Mouse (Mus musculus) bone marrow macrophage, adult 2 months (primary cell): Measurements from ENCODE around the gene Rbm24. TPM values are rescaled to one million over a fixed set of nuclear protein-coding genes. Genes with fewer than 3 reads are reported as not detected.
A peak's percentile ranks its signal among the peaks of the same experiment; 100 is the strongest.

Experiments
- H3K27ac ChIP-seq: 2 replicates; pipeline ENCODE4 v1.5.1; 2012; ENCODE audit warnings: low read depth, low read length; ENCODE audit not compliant: insufficient read depth
- H3K4me1 ChIP-seq: 2 replicates; pipeline ENCODE4 v1.6.1; 2012; ENCODE audit warnings: low read length; ENCODE audit not compliant: control insufficient read depth, insufficient read depth
- H3K4me3 ChIP-seq: 2 replicates; pipeline ENCODE4 v1.5.1; 2012; ENCODE audit warnings: mild to moderate bottlenecking, low read length, moderate library complexity; ENCODE audit not compliant: insufficient read depth
- CTCF ChIP-seq: IDR thresholded peaks from 2 replicates; pipeline ENCODE4 v1.5.1; 2012; ENCODE audit warnings: low read depth, mild to moderate bottlenecking, low read length, moderate library complexity
- POLR2A ChIP-seq: IDR thresholded peaks from 2 replicates; pipeline ENCODE4 v1.6.1; 2012; ENCODE audit warnings: mild to moderate bottlenecking, low read depth, low read length, borderline replicate concordance
- polyA plus RNA-seq: library from polyadenylated mRNA; stranded (reverse); fragments of >200 nt; gene quantifications from 2 replicates; pipeline ENCODE4 v1.2.4, GENCODE M21; 2012; ENCODE audit not compliant: missing spikeins, insufficient read depth, insufficient read length

Rbm24 gene
- polyA plus RNA-seq: not detected in 2 replicates

DNA sequence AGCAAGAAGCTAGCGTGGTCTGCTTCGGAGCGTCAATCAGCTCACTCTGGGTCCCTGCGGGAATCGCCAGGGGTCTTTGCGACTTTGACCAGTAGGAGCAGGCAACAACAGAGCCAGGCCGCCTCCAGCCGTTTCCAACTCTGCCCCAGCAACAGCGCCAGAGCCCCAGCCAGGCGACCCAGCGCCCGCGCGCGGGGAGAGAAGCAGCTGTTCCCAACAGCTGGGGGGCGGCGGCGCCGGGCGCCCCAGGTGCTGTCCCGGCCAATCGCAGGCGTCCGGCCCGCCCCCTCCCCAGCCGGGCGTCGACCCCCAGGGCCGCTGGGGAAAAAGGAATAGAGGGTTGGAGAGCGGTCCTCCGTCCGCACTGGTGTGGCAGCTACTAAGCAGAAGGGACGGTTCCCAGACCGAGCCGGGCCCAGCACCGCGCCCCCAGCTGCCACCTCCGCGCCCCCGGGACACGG lies at the start of gene Rbm24:
Gene Rbm24, plus strand, starts transcription at position 294 of the 461 bp plus-strand sequence.
- TF ChIP-seq POLR2A: no peak
- no peak for TF ChIP-seq CTCF
- H3K27ac ChIP-seq: no peak within 1 kb of the TSS
- H3K4me1 ChIP-seq: no peaks in the 10 kb centered on the region
- peak within 1 kb of the TSS; percentile 17 for H3K4me3 ChIP-seq

DNA sequence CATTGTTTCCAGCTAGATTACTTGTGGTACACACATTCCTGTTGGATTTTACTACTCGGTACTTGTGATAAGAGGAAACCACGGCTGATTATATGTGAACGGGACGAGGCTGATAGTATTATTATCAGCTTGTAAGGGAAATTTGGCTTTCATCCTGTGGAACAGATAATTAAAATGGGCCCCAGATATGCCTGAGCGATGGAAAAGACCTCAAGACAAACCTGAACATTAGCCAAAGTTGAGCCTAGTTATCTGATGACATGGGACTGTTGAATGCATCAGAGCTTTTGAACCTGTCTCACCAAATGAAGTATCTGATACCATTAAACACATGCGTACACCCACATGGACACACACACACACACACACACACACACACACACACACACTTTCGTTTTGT lies 45.4 kb upstream of the Rbm24 start:
- TF ChIP-seq POLR2A: no peak
- TF ChIP-seq CTCF: no peak

GRCm38 (mm10) chr13:46375371-46375770 lies 42.9 kb upstream of the Rbm24 start:
- Histone ChIP-seq H3K27ac (no peak overlapping the region), H3K4me1 (no peaks in the 10 kb centered on the region), H3K4me3 (no peak overlapping the region)
- TF ChIP-seq CTCF (no peak), POLR2A (no peak)

More for the DNA sequence above, 45.4 kb upstream of the Rbm24 start:
- no peaks in the 10 kb centered on the region for H3K4me1 ChIP-seq
- H3K27ac ChIP-seq: no peak overlapping the region
- H3K4me3 ChIP-seq: no peak overlapping the region

DNA sequence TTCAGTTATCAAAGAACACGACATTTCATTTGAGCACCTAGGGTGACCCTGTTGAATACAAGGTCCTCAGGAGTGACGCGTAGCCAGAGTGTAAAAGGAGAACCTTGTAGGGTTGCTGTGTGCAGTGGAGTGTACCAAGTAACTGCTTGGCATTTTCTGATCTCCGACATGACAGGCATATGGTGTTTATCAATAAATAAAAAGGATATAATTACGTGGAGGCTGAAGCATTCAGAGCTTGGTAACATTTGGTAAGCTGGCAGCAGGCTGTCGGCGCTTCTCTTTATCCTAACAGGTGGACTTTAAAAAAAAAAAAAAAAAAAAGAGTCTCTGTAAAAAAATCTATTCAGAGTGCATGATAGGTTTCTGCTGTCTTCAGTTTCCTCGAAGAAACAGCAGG lies 30.8 kb upstream of the Rbm24 start:
- TF ChIP-seq POLR2A (no peak), CTCF (no peak)
- H3K4me3 ChIP-seq: no peak overlapping the region
- H3K27ac ChIP-seq: no peak overlapping the region
- no peaks in the 10 kb centered on the region for H3K4me1 ChIP-seq

DNA sequence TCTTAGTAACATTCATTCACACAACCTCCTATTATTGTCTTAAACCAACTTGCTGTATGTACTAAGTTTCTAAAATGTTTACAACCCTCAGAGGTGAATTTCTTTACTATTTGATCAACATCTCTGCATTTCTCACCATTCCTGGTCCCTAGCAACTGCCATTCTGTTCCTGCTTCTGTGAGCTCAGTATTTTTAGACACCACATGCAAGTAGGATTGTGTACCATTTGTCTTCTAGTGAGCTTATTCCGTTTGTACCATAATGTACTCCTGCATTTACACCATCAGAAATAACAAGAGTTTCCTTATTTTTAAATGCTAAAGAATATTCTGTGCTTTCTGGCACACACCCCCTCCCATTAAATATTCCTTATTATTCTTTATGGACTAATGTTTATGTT lies 26.6 kb upstream of the Rbm24 start:
- TF ChIP-seq CTCF (no peak), POLR2A (no peak)
- no peak overlapping the region for H3K27ac ChIP-seq
- no peak overlapping the region for H3K4me3 ChIP-seq
- no peaks in the 10 kb centered on the region for H3K4me1 ChIP-seq

DNA sequence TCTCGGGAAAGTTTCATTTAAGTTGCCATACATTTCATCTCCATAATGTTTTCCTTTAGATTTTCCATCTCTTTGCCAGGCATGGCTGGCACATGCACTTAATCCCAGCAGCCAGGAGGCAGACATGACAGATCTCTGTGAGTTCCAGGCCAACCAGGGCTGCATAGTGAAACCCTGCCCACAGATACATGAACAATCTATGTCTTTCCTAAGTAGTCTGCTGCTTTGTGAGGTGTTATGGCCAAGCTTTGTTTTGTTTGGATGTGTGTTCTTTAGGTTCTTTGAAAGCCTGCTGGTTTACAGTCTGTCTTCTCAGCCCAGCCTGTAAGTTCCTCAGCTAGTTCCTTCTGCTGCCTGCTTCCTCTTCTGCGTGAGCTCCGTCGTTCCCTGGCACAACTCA lies 25.3 kb upstream of the Rbm24 start:
- no peak overlapping the region for H3K27ac ChIP-seq
- no peaks in the 10 kb centered on the region for H3K4me1 ChIP-seq
- H3K4me3 ChIP-seq: no peak overlapping the region
- no peak for TF ChIP-seq CTCF
- TF ChIP-seq POLR2A: no peak

DNA sequence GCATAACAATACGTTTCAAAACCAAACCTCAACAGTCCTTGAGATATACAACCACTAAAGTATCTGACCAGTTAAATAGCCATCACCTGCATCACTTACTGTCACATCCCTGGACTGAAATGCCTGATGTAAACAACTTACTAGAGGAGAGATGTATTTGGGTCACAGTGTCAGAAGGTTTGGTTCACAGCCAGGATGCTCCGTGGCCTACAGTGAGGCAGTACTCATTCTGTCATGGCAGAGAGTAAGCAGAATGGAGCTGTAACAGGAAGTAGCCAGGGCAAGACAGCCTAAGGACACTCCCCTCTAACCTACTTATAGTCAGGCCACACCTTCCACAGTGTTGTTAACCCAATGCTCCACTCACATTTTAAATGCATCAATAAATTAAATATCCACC lies 24.3 kb upstream of the Rbm24 start:
- Histone ChIP-seq H3K4me3 (no peak overlapping the region), H3K4me1 (no peaks in the 10 kb centered on the region), H3K27ac (no peak overlapping the region)
- TF ChIP-seq CTCF: no peak

DNA sequence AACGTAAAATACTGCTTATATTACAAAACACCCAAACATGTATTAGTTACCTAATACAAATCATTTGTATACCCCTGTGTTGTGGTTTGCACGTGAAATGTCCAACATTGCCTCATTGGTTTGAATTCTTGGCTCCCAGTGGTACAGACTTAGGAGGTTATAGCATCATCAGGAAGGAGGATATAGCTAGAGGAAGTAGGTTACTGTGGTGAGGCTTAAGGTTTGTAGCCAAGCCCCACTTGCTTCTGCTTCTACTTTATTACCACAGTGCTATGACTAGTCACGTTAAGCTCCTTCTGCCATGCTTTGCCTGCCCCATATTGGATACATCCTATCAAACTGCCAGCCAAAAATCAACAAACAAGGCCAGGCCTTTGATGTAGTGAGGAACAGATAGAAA lies 21.0 kb upstream of the Rbm24 start:
- no peak for TF ChIP-seq CTCF
- no peak for TF ChIP-seq POLR2A
- no peak overlapping the region for H3K4me3 ChIP-seq
- H3K27ac ChIP-seq: no peak overlapping the region
- no peaks in the 10 kb centered on the region for H3K4me1 ChIP-seq

DNA sequence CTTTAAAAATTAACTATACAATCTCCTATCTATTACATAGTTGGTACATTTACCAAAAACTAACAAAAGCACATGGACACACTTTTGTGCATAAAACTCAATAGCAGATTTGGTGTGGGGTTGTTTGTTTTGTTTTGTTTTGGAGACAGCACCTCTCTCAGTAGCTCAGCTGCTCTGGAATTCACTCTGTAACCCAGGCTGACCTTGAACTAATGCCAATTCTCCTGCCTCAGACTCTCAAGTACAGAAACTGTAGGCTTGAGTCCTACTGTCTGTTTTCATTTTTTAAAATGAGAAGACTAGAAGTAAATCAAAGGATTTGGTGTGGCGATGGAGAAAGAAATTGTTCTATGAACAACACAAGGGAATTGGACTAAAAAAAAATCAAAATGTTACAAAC lies 11.1 kb upstream of the Rbm24 start:
- H3K4me1 ChIP-seq: no peaks in the 10 kb centered on the region
- no peak overlapping the region for H3K4me3 ChIP-seq
- TF ChIP-seq CTCF: no peak
- no peak for TF ChIP-seq POLR2A
- H3K27ac ChIP-seq: no peak overlapping the region

DNA sequence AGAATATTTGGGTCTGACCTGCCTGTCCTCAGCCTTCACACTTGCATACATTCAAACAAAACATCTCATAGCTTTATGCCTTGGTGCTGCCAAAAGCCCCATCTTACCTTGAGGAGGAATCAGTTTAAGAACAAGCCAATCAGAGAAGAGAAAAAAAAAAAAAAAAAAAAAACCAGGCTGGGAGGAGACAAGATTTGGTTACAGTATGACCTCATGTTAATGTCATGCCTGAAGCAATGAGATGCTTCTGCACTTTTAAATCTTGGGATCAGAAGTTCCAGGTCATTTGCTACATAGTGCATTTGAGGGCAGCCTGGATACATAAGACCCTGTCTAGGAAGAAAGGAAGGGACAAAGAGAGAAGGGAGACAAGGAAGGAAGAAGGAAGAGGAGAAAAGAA lies 6.0 kb upstream of the Rbm24 start:
- H3K4me3 ChIP-seq: no peak overlapping the region
- H3K27ac ChIP-seq: no peak overlapping the region
- TF ChIP-seq CTCF: no peak
- TF ChIP-seq POLR2A: no peak
- no peaks in the 10 kb centered on the region for H3K4me1 ChIP-seq

DNA sequence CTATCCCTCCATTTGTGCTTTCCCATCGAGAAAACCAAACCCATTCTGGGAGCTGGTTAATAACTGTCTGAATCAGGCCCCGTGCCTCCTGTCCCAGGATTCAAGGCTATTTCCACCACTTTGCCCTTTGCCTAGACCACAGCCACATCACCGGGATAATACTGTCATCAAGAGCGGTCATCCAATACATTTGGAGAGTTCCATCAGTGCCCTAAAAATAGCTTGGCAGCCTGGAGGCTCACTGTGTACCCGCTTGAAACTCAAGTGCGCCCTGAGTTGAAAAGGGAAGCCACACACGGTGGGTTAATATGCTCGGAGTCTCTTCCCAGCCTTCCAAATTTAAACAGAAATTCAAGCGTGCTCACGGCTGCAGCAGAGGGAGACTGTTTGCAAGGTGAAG lies 4.6 kb upstream of the Rbm24 start:
- no peak overlapping the region for H3K27ac ChIP-seq
- H3K4me1 ChIP-seq: no peaks in the 10 kb centered on the region
- TF ChIP-seq CTCF (no peak), POLR2A (no peak)
- H3K4me3 ChIP-seq: no peak overlapping the region
